Mouse (Mus musculus) olfactory bulb, adult 2 months (tissue): ENCODE measurements around the gene Rita1.

ENCODE experiments used
- CTCF ChIP-seq: fragments of 200-500 bp; IDR thresholded peaks from 2 replicates; pipeline ENCODE4 v1.5.1; 2012; ENCODE audit warnings: low read depth, mild to moderate bottlenecking, low read length, moderate library complexity; ENCODE audit not compliant: insufficient read depth
- POLR2A ChIP-seq: fragments of 200-500 bp; IDR thresholded peaks from 2 replicates; pipeline ENCODE4 v1.6.1; 2012; ENCODE audit warnings: mild to moderate bottlenecking, low read depth, low read length, moderate library complexity; ENCODE audit not compliant: insufficient read depth

DNA sequence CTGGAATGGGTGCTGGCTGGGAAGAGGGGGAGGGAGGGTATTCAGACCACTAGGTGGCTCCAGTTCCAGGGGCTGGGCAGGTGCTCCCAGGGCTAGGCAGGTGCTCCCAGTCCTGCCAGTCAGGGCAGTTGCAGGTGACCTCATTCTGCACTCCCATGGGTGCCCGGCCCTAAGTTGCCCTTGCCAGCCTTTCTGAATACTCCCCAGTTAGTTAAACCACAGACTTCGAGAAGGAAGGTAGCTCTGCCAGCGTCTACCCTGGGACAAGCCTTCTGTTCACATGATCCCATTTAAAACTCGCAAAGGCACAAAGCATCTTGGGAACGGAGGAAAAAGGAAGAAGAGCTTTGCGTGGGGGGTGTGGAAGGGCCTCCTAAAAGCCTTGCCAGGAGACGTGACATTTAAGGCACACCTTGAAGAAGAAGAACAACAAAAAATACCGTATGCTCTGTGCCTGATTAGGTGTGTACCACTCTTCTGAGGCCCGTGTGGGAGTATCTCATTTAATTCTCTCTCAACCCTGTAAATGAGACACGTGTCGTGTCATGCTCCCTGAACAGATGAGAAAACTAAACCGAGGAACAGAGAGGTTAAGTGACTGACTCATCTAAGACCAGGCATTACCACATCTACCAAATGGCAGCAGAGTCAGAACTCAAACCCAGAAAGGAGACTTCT, 35.6 kb upstream of the Rita1 start:
- no peak for TF ChIP-seq CTCF
- no peak for TF ChIP-seq POLR2A
